ENCODE assay signal across 8 mouse cellular contexts in genomic region chr4:46489028-46489925, GRCm38 (mm10). TPM values are rescaled to one million over a fixed set of nuclear protein-coding genes. Genes with fewer than 3 reads are reported as not detected.
DNase-seq lines count a peak whose midpoint lies in the region; ATAC-seq and TF ChIP-seq lines count a peak whose summit lies in the region.

TSS of gene Nans (plus strand) at chr4:46489248.

- H3K9ac ChIP-seq in CH12.LX (ENCODE audit: insufficient read depth, low read depth): peak within 1 kb of the TSS; percentile 83
- H3K9ac ChIP-seq in forebrain, embryonic 11.5 days (ENCODE audit: low read length): peak within 1 kb of the TSS; percentile 80
- peak within 1 kb of the TSS; percentile 88 for H3K9ac ChIP-seq in heart, embryonic 16.5 days (ENCODE audit: low read length)
- H3K9ac ChIP-seq in liver, embryonic 15.5 days: peak within 1 kb of the TSS; percentile 87
- peak within 1 kb of the TSS; percentile 76 for H3K9ac ChIP-seq in neural tube, embryonic 12.5 days

- dilution Hi-C loops in CH12.LX (cut with MboI; ENCODE audit: extremely low pct_ligation_motif_present, extremely low pct_unique_long_range_greater_than_20kb, low sequenced_read_pairs): no loop called here

- peaks cover 34% of the 10 kb centered on the region for H3K79me2 ChIP-seq in CH12.LX (replicated peaks; ENCODE audit: control insufficient read depth, extremely low read depth, insufficient read depth, poor library complexity, severe bottlenecking)

- peak; percentile 94 for DNase-seq in CH12.LX (ENCODE audit: extremely low read depth)
- peak; percentile 91 for DNase-seq in c-Kit-positive CD71-positive TER-119-negative erythroid progenitor cells, embryonic 14.5 days (ENCODE audit: low read depth)
- DNase-seq in forebrain, embryonic 11.5 days (ENCODE audit: low spot score): peak; percentile 97
- DNase-seq in kidney, postnatal 36 days: peak; percentile 96 to 98
- DNase-seq in telencephalon, adult 2 months (ENCODE audit: low read depth, low spot score): peak; percentile 92

- peaks cover 8 to 36% of the 10 kb centered on the region in 2 experiments; a peak in 3 of 4 replicates for H3K4me1 ChIP-seq in CH12.LX (ENCODE audit: control insufficient read depth in 1 of 2, insufficient read depth in 2 of 2)
- H3K4me1 ChIP-seq in forebrain, embryonic 11.5 days (replicated peaks; ENCODE audit: control insufficient read depth, insufficient read depth, low read length): peaks cover 4% of the 10 kb centered on the region; the same call in 1 of the 2 replicates
- H3K4me1 ChIP-seq in heart, embryonic 16.5 days (ENCODE audit: control insufficient read depth, insufficient read depth, low read length): peaks cover 17% of the 10 kb centered on the region
- H3K4me1 ChIP-seq in liver, embryonic 15.5 days (replicated peaks): peaks cover 56% of the 10 kb centered on the region
- H3K4me1 ChIP-seq in neural tube, embryonic 12.5 days: peaks cover 11% of the 10 kb centered on the region; the same call in 1 of the 2 replicates

- peak within 1 kb of the TSS; percentile 87 to 89 (median 88) for H3K4me3 ChIP-seq in CH12.LX (replicated peaks in 1 of 3; ENCODE audit: low read depth in 2 of 3, low read length in 2 of 3, poor library complexity in 1 of 3)
- peak within 1 kb of the TSS; percentile 82 for H3K4me3 ChIP-seq in forebrain, embryonic 11.5 days (ENCODE audit: low read depth, low read length)
- peak within 1 kb of the TSS; percentile 92 for H3K4me3 ChIP-seq in heart, embryonic 16.5 days (ENCODE audit: low read length)
- peak within 1 kb of the TSS; percentile 82 for H3K4me3 ChIP-seq in liver, embryonic 15.5 days (replicated peaks)
- H3K4me3 ChIP-seq in neural tube, embryonic 12.5 days: peak within 1 kb of the TSS; percentile 71

- TF ChIP-seq CTCF in CH12.LX (conservative IDR thresholded peaks at IDR 0.05 in 1 of 2, IDR thresholded peaks at IDR 0.05 in 1 of 2; ENCODE audit: low read depth in 2 of 2, low read length in 2 of 2): no peak

- peak; percentile 99 for ATAC-seq in forebrain, embryonic 11.5 days (replicated peaks; ENCODE audit: low FRiP score)
- ATAC-seq in heart, embryonic 16.5 days (replicated peaks; ENCODE audit: extremely low read depth, insufficient read depth, low FRiP score): peak; percentile 95
- ATAC-seq in liver, embryonic 15.5 days (ENCODE audit: insufficient read depth): peak; percentile 96
- peak; percentile 99 for ATAC-seq in neural tube, embryonic 12.5 days (ENCODE audit: low FRiP score, low read depth)

- no peaks in the 10 kb centered on the region for H3K27me3 ChIP-seq in CH12.LX (replicated peaks)
- no peaks in the 10 kb centered on the region for H3K27me3 ChIP-seq in forebrain, embryonic 11.5 days (ENCODE audit: control insufficient read depth, insufficient read depth, low read length)
- no peaks in the 10 kb centered on the region for H3K27me3 ChIP-seq in heart, embryonic 16.5 days (ENCODE audit: control insufficient read depth, insufficient read depth, low read length)
- H3K27me3 ChIP-seq in liver, embryonic 15.5 days: no peaks in the 10 kb centered on the region
- no peaks in the 10 kb centered on the region for H3K27me3 ChIP-seq in neural tube, embryonic 12.5 days (replicated peaks)

- TF ChIP-seq RAD21 in CH12.LX (IDR thresholded peaks at IDR 0.05; ENCODE audit: low read depth, low read length): no peak

- in situ Hi-C loops in CH12.LX (cut with MboI; ENCODE audit: low pct_ligation_motif_present, low pct_unique_long_range_greater_than_20kb, low sequenced_read_pairs): loop anchor here (5.0 to 25.0 kb wide), 2 partner anchors 107 to 277 kb away; no protein-coding TSS in a partner anchor

- peak; percentile 84 for TF ChIP-seq POLR2A in CH12.LX (IDR thresholded peaks at IDR 0.05; ENCODE audit: low read depth, low read length)

- peak within 1 kb of the TSS; percentile 88 for H3K4me2 ChIP-seq in CH12.LX (ENCODE audit: insufficient read depth, low read depth, poor library complexity, severe bottlenecking)
- peak within 1 kb of the TSS; percentile 70 for H3K4me2 ChIP-seq in forebrain, embryonic 11.5 days (ENCODE audit: low read depth, low read length, severe bottlenecking)
- H3K4me2 ChIP-seq in heart, embryonic 16.5 days (ENCODE audit: low read depth, low read length): peak within 1 kb of the TSS; percentile 84
- peak within 1 kb of the TSS; percentile 94 for H3K4me2 ChIP-seq in liver, embryonic 15.5 days
- peak within 1 kb of the TSS; percentile 85 for H3K4me2 ChIP-seq in neural tube, embryonic 12.5 days (replicated peaks)

- H3K9me3 ChIP-seq in CH12.LX (replicated peaks; ENCODE audit: low read length): no peaks in the 10 kb centered on the region
- no peaks in the 10 kb centered on the region for H3K9me3 ChIP-seq in forebrain, embryonic 11.5 days (ENCODE audit: control insufficient read depth, low read length)
- no peaks in the 10 kb centered on the region for H3K9me3 ChIP-seq in heart, embryonic 16.5 days (replicated peaks; ENCODE audit: control insufficient read depth, low read length)
- no peaks in the 10 kb centered on the region for H3K9me3 ChIP-seq in liver, embryonic 15.5 days (replicated peaks)
- no peaks in the 10 kb centered on the region for H3K9me3 ChIP-seq in neural tube, embryonic 12.5 days

- H3K27ac ChIP-seq in CH12.LX (ENCODE audit: insufficient read depth, low read depth): no peak within 1 kb of the TSS
- H3K27ac ChIP-seq in forebrain, embryonic 11.5 days (ENCODE audit: low read depth, low read length): no peak within 1 kb of the TSS
- peak within 1 kb of the TSS; percentile 63 for H3K27ac ChIP-seq in heart, embryonic 16.5 days (ENCODE audit: low read length)
- peak within 1 kb of the TSS; percentile 80 for H3K27ac ChIP-seq in liver, embryonic 15.5 days (replicated peaks)
- 0 out of 2 replicates have a peak within 1 kb of the TSS, but pooled peaks have one; percentile 50 for H3K27ac ChIP-seq in neural tube, embryonic 12.5 days

- no peak for TF ChIP-seq EP300 in CH12.LX (IDR thresholded peaks at IDR 0.05; ENCODE audit: low read length)

- under 1% methylated on average over 58 of the region's 58 CpGs for WGBS in forebrain, embryonic 11.5 days
- WGBS in heart, embryonic 16.5 days: under 1% methylated on average over 58 of the region's 58 CpGs
- WGBS in liver, embryonic 15.5 days (ENCODE audit: insufficient replicate concordance): under 1% methylated on average over 58 of the region's 58 CpGs
- under 1% methylated on average over 58 of the region's 58 CpGs for WGBS in neural tube, embryonic 12.5 days

- H3K36me3 ChIP-seq in CH12.LX (replicated peaks in 1 of 2; ENCODE audit: control insufficient read depth in 1 of 2, insufficient read depth in 1 of 2, low read length in 1 of 2): peaks cover 20 to 32% of the 10 kb centered on the region in 2 experiments
- no peaks in the 10 kb centered on the region for H3K36me3 ChIP-seq in forebrain, embryonic 11.5 days (ENCODE audit: control insufficient read depth, insufficient read depth, low read length)
- H3K36me3 ChIP-seq in heart, embryonic 16.5 days (ENCODE audit: control insufficient read depth, insufficient read depth): peaks cover 14% of the 10 kb centered on the region
- H3K36me3 ChIP-seq in liver, embryonic 15.5 days (replicated peaks): peaks cover 29% of the 10 kb centered on the region
- H3K36me3 ChIP-seq in neural tube, embryonic 12.5 days: peaks cover 18% of the 10 kb centered on the region

TF ChIP-seq in CH12.LX, 34 proteins besides CTCF, POLR2A, EP300 and RAD21 (continues in another document):
- TF ChIP-seq JUN (IDR thresholded peaks at IDR 0.05; ENCODE audit: insufficient read depth, low read depth, low read length) (no peak), IRF4 (IDR thresholded peaks at IDR 0.05; ENCODE audit: low read depth, low read length) (no peak), TBP (conservative IDR thresholded peaks at IDR 0.05; ENCODE audit: low read depth, low read length) (peak; percentile 58; the same call in 1 of the 2 replicates), RCOR1 (conservative IDR thresholded peaks at IDR 0.05; ENCODE audit: low read depth, low read length) (no peak), ZC3H11A (IDR thresholded peaks at IDR 0.05; ENCODE audit: low read depth, low read length) (no peak), KAT2A (IDR thresholded peaks at IDR 0.05; ENCODE audit: insufficient replicate concordance, low read length) (no peak), MEF2A (IDR thresholded peaks at IDR 0.05; ENCODE audit: borderline replicate concordance, low read depth, low read length) (no peak), JUND (conservative IDR thresholded peaks at IDR 0.05; ENCODE audit: low read depth, low read length) (no peak), UBTF (IDR thresholded peaks at IDR 0.05; ENCODE audit: low read depth, low read length) (no peak), E2F4 (IDR thresholded peaks at IDR 0.05; ENCODE audit: insufficient replicate concordance, low read depth, low read length) (no peak), CHD1 (IDR thresholded peaks at IDR 0.05; ENCODE audit: low read depth, low read length) (no peak), MXI1 (IDR thresholded peaks at IDR 0.05; ENCODE audit: low read depth, low read length) (peak; percentile 96), ETS1 (conservative IDR thresholded peaks at IDR 0.05; ENCODE audit: low read depth, low read length) (no peak), PAX5 (IDR thresholded peaks at IDR 0.05; ENCODE audit: low read length) (no peak), TCF12 (IDR thresholded peaks at IDR 0.05; ENCODE audit: low read depth, low read length) (peak; percentile 80; the same call in 1 of the 2 replicates), POLR2AphosphoS2 (IDR thresholded peaks at IDR 0.05; ENCODE audit: low read depth, low read length) (no peak), SIN3A (IDR thresholded peaks at IDR 0.05; ENCODE audit: low read length) (peak; percentile 69), USF2 (conservative IDR thresholded peaks at IDR 0.05; ENCODE audit: low read depth, low read length) (no peak), MAZ (IDR thresholded peaks at IDR 0.05; ENCODE audit: low read depth, low read length) (no peak), ZNF384 (IDR thresholded peaks at IDR 0.05; ENCODE audit: low read depth, low read length) (no peak), NELFE (IDR thresholded peaks at IDR 0.05; ENCODE audit: low read depth, low read length) (peak; percentile 88), MAX (IDR thresholded peaks at IDR 0.05; ENCODE audit: low read length) (no peak; the same call in 1 of the 2 replicates), BHLHE40 (IDR thresholded peaks at IDR 0.05; ENCODE audit: low read depth, low read length) (no peak), NRF1 (IDR thresholded peaks at IDR 0.05; ENCODE audit: low read depth, low read length) (peak; percentile 80)

RNA-seq across cellular contexts. Expression of gene Nans, which starts in this region (rescaled TPM):
- 103 and 119 TPM in 2 replicates for total RNA-seq in CH12.LX (2012; rRNA removed)
- total RNA-seq in CH12.LX (2014; rRNA removed): 140 and 150 TPM in 2 replicates
- 127 and 173 TPM in 2 replicates for polyA plus RNA-seq in CH12.LX (2012; ENCODE audit: insufficient read length, low read depth)
- polyA plus RNA-seq in forebrain, embryonic 11.5 days (2014; fragmentation: Nextera tagmentation; extraction: Ambion mirVana): 63.8 and 70.8 TPM in 2 replicates
- 52.1 and 62.3 TPM in 2 replicates for polyA plus RNA-seq in heart, embryonic 16.5 days (2015; fragmentation: Nextera tagmentation; extraction: Ambion mirVana)
- polyA plus RNA-seq in liver, embryonic 15.5 days (2015; fragmentation: Nextera tagmentation; extraction: Ambion mirVana): 45.1 and 51.9 TPM in 2 replicates
- 65.4 and 70.7 TPM in 2 replicates for polyA plus RNA-seq in neural tube, embryonic 12.5 days (2016; fragmentation: Nextera tagmentation; extraction: Ambion mirVana)

Comparison
In these comparisons a context has a peak if more than half of its experiments do, and no peak if none do; other contexts are left out.
1. H3K27ac ChIP-seq: peak in heart, embryonic 16.5 days (single experiment), liver, embryonic 15.5 days (single experiment) and neural tube, embryonic 12.5 days (single experiment); none in CH12.LX (single experiment) and forebrain, embryonic 11.5 days (single experiment).
2. Peak in every context shown above with its lines, with median percentiles within 50 percentile points of each other: DNase-seq, H3K4me2 ChIP-seq, H3K4me3 ChIP-seq, H3K9ac ChIP-seq and ATAC-seq.